Mouse (Mus musculus) lung, postnatal 0 days (tissue): Measurements from ENCODE around the gene Znrd1as.

Experiments
- CTCF ChIP-seq: IDR thresholded peaks from 2 replicates; pipeline ENCODE4 v1.5.1; 2016; ENCODE audit warnings: antibody characterized with exemption, mild to moderate bottlenecking
- EP300 ChIP-seq: IDR thresholded peaks from 2 replicates; pipeline ENCODE4 v1.6.1; 2016; ENCODE audit warnings: antibody characterized with exemption, mild to moderate bottlenecking, control low read depth

DNA sequence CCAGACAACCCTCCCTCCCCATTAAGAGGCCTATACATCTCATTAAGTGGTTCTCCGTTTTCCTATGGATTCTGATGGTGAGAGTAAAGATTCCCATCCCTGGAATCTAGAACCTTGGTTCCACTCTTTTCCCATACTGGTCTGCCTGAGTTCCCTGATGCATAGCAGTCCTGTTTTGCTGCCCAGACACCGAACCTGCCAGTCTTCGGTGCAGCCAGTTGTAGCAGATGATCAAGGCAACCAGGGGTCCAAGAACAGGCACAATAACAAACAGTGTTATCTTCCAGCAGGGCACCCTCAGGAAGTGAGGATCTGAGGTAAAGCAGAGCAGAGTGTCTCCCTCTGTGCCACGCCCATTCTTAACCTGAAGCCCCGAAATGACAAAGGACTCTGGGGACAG, 53.7 kb downstream of the Znrd1as start:
- TF ChIP-seq EP300 (no peak), CTCF (no peak)
